Mouse (Mus musculus) midbrain, embryonic 11.5 days (tissue): Measurements from ENCODE around the gene Mphosph9. TPM values are rescaled to one million over a fixed set of nuclear protein-coding genes. Genes with fewer than 3 reads are reported as not detected.

Source experiments
- ATAC-seq: fragments of 200-750 bp; cut with Nextera tagmentation; 2 replicates; pipeline ENCODE4 v1.8.0; 2017; ENCODE audit warnings: moderate TSS enrichment, moderate library complexity; ENCODE audit not compliant: low FRiP score
- DNase-seq: peaks from one replicate; pipeline ENCODE4 v3.0.0; 2015; ENCODE audit warnings: low spot score; ENCODE audit errors: missing footprints
- H3K27ac ChIP-seq: fragments of 300-500 bp; sonication (generic); 2 replicates; pipeline ENCODE4 v1.5.1; 2014; ENCODE audit warnings: low read depth, low read length
- H3K27me3 ChIP-seq: fragments of 300-500 bp; sonication (generic); 2 replicates; pipeline ENCODE4 v1.6.1; 2014; ENCODE audit warnings: mild to moderate bottlenecking, low read length, moderate library complexity, mixed read lengths; ENCODE audit not compliant: control insufficient read depth, insufficient read depth
- H3K36me3 ChIP-seq: fragments of 300-500 bp; sonication (generic); 2 replicates; pipeline ENCODE4 v1.6.1; 2014; ENCODE audit warnings: mild to moderate bottlenecking, low read length, moderate library complexity, mixed read lengths; ENCODE audit not compliant: control insufficient read depth, insufficient read depth
- H3K4me1 ChIP-seq: fragments of 300-500 bp; sonication (generic); 2 replicates; pipeline ENCODE4 v1.6.1; 2014; ENCODE audit warnings: low read length; ENCODE audit not compliant: control insufficient read depth, insufficient read depth
- H3K4me2 ChIP-seq: fragments of 300-500 bp; sonication (generic); 2 replicates; pipeline ENCODE4 v1.6.1; 2014; ENCODE audit warnings: mild to moderate bottlenecking, moderate library complexity
- H3K4me3 ChIP-seq: fragments of 300-500 bp; sonication (generic); 2 replicates; pipeline ENCODE4 v1.5.1; 2014; ENCODE audit warnings: low read depth, low read length
- H3K9ac ChIP-seq: fragments of 300-500 bp; sonication (generic); 2 replicates; pipeline ENCODE4 v1.6.1; 2014; ENCODE audit warnings: low read length
- H3K9me3 ChIP-seq: fragments of 300-500 bp; sonication (generic); 2 replicates; pipeline ENCODE4 v1.6.1; 2016; ENCODE audit warnings: low read length; ENCODE audit not compliant: control insufficient read depth
- WGBS: fragments of 180-500 bp; shearing (Covaris S2); extraction: QIAGEN DNeasy Blood & Tissue Kit; methylation state at CpG from one replicate; pipeline ENCODE4 v1.1.7; 2014; 5-methylcytosine and 5-hydroxymethylcytosine counted together
- polyA plus RNA-seq: library from polyadenylated mRNA; unstranded; fragments of >200 nt; fragmentation: Nextera tagmentation; extraction: Ambion mirVana; gene quantifications from 2 replicates; pipeline ENCODE4 v1.2.1, GENCODE M21; 2014

The Mphosph9 gene
- polyA plus RNA-seq, 1 experiment from 2014 or later, result 12.3 TPM

DNA sequence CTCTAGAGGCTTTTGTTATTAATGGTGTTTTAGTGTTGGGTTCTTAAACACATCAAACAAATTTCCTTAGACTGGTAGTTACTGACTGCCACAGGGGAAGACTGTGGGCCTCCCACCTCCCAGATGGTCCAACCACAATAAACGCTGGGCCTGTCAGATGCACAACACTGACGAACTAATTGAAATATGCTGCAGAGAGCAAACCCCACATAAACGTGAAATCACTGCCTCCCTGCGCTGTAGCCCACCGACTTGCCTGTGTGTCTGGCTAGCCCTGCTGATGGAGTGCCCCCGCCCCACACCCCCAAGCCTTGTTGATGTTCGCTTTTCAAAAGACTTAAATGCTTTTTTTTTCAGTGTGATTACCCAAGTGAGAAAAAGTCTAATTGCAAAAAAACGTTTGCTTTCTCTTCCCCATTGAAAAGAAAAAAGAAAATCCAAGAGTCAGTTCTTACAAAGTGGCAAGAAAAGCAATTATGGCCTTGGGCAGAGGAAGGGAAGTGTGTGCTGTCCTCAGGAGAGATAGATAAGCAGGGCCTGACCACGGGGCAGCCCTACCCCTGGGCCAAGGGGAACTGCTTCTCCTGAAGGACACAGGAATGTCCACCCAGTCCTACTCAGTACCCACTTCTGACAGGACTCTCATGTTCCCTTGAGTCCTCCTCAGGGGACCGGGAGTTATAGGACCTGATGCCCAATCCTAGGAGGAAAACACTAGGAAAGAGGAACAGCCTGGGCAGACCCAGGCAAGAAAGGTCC lies 85.9 kb downstream of the Mphosph9 start:
- Histone ChIP-seq H3K27me3 (no peaks in the 10 kb centered on the region), H3K4me1 (peaks cover 10% of the 10 kb centered on the region; the same call in 1 of the 2 replicates), H3K27ac (no peak overlapping the region), H3K9me3 (no peaks in the 10 kb centered on the region), H3K36me3 (no peaks in the 10 kb centered on the region; the same call in 1 of the 2 replicates), H3K4me2 (no peak overlapping the region), H3K9ac (no peak overlapping the region), H3K4me3 (no peak overlapping the region)
- DNase-seq (no peak), ATAC-seq (no peak)
- WGBS, result 47% methylated on average over 10 of the region's 10 CpGs

DNA sequence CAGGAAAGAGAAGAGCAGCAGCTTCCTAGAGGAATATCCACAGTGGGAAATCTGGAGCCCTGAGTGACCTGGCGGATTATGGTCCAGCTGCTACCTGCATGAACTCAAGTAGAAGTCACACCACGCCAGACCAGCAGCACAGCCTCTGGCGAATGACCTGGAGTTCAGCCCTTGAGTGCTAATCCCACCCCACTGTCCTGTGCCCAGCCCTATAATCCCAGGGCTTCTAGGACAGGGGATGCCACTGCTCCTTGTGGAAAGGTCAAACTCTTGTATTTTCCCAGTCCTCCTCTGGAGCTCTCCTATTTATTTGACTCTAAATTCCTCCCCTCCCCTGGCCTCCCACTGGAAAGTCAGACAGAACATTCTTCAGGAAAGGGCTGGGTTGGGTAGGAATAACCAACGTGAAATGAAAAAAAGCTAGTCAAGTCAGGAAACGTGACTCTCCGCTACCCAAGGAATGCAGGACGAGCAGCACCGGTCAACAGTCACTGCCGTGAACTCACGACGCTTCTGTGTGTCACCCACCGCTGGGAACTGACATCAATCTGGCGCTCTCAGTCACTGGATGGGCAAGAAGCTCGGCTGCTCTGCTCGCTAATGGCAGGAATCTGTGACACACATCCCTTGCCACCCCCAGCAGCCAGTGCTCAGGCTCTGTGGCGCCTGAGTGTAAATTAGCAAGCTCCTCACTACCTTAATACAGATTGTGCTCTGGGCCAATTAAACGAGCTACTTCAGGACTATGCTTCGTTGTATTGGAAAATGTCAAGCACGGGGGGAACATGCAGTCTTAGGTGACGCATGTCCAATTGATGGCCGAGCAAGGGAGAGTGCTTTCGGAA lies 86.7 kb downstream of the Mphosph9 start:
- DNase-seq (no peak), ATAC-seq (no peak)
- Histone ChIP-seq H3K27me3 (no peaks in the 10 kb centered on the region), H3K27ac (no peak overlapping the region), H3K9ac (no peak overlapping the region), H3K4me1 (peaks cover 10% of the 10 kb centered on the region; the same call in 1 of the 2 replicates), H3K4me3 (no peak overlapping the region), H3K4me2 (no peak overlapping the region), H3K36me3 (no peaks in the 10 kb centered on the region; the same call in 1 of the 2 replicates), H3K9me3 (no peaks in the 10 kb centered on the region)
- WGBS, result 53% methylated on average over 22 of the region's 22 CpGs

DNA sequence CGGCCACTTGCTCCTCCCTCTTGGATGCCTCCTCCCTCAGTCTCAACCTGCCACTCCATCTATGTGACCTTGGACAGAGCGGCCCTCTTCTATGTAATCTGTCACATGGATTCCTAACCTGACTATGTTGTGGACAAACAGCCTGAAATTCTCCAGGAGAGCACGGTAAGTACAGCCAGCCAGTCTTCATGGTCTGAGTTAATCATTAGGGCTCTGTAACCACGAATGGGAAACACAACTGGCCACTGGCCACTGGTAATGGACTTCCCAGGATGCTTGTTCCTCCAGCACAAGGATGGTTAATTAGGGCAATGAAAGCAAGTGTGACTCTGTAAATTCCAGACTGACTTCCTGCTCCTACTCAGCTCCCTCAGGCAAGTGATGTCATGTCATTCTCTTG lies 91.6 kb downstream of the Mphosph9 start:
- WGBS, result 84% methylated on average over 4 of the region's 4 CpGs
- Histone ChIP-seq H3K4me1 (peaks cover 3% of the 10 kb centered on the region), H3K4me2 (no peak overlapping the region), H3K27me3 (no peaks in the 10 kb centered on the region), H3K9ac (no peak overlapping the region), H3K27ac (no peak overlapping the region), H3K4me3 (no peak overlapping the region), H3K9me3 (no peaks in the 10 kb centered on the region), H3K36me3 (no peaks in the 10 kb centered on the region)
- DNase-seq, result no peak
- ATAC-seq, result no peak

DNA sequence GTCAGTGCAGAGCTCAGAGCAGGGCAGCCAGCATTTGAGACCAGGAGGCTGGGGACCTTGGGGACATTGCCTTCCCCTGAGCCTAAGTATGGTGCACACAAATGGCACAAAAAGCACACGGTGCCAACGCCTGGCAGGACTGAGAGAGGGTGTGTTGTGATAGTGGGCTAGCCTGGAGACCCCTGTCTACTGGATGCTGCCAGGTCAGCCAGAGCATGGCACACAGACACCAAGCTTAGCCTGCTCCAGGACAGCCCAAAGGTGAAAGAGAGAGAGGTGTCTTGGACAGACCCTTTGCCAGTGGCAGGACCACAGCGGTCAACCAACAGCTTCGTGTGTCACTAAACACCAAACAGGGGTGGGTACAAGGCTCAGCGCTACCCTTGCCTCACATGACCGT lies 93.0 kb downstream of the Mphosph9 start:
- no peak overlapping the region for H3K4me2 ChIP-seq
- no peak overlapping the region for H3K27ac ChIP-seq
- no peak for DNase-seq
- ATAC-seq, result no peak
- no peaks in the 10 kb centered on the region for H3K9me3 ChIP-seq
- H3K4me1 ChIP-seq, result no peaks in the 10 kb centered on the region; the same call in 1 of the 2 replicates
- H3K4me3 ChIP-seq, result no peak overlapping the region
- H3K9ac ChIP-seq, result no peak overlapping the region
- H3K36me3 ChIP-seq, result no peaks in the 10 kb centered on the region
- H3K27me3 ChIP-seq, result no peaks in the 10 kb centered on the region
- WGBS, result 87% methylated on average over 6 of the region's 6 CpGs

DNA sequence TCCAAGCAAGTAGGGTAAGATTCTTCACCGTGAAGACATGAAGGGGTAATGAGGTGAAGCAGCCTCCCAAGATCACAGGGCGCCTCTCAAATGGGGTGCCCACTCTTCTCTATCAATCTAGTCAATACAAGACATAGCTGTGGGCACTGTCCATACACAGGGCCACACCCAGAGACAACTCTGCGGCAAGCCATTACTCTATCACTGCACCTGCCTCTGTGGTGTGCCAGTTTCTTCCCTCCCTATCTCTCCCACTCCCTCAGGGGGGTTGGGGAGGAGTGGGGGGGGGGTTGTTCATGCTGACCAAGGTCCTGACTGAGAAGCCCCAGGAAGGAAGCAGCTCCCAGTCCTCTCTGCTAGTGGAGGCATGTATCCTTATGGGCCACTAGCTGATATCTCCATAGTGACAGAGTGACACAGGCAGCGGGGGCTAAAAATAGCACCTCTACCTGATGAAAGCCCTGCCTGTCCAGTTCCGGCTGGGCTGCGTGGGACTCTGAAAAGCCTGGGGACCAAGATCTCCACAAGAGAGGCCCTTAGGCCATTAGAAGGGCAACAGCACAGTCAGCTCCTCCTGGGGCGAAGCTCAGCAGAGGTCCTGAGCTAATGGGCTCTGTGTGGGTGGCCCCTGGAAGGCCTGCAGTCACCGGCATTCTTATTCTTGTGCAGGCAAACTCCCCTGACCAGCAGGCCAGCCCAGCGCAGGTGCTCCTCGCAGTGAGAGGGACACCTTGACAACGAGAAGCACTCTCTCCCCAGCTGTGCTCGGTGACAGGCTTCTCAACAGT lies 93.7 kb downstream of the Mphosph9 start:
- no peaks in the 10 kb centered on the region for H3K9me3 ChIP-seq

DNA sequence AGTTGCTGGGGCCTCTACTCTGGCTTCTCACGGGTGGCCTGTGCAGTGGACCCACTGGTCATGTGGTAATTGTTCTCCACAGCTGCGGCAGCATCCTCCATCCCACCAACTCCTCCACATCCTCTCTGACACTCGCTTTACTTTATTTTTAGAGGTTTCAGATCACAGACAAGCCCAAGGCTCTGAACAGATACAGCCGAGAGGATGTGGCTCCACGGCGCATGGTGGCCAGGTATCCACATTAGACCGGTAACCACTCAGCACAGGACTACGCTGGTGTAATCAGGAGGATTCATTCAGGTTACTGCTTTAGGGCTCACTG lies 94.7 kb downstream of the Mphosph9 start:
- Histone ChIP-seq H3K27ac (no peak overlapping the region), H3K4me1 (no peaks in the 10 kb centered on the region; the same call in 1 of the 2 replicates), H3K4me2 (no peak overlapping the region), H3K36me3 (no peaks in the 10 kb centered on the region), H3K9ac (no peak overlapping the region), H3K9me3 (no peaks in the 10 kb centered on the region), H3K27me3 (no peaks in the 10 kb centered on the region), H3K4me3 (no peak overlapping the region)
- DNase-seq (no peak), ATAC-seq (no peak)
- 86% methylated on average over 8 of the region's 8 CpGs for WGBS

More for the DNA sequence above, 93.7 kb downstream of the Mphosph9 start:
- H3K4me1 ChIP-seq, result no peaks in the 10 kb centered on the region; the same call in 1 of the 2 replicates
- H3K4me3 ChIP-seq, result no peak overlapping the region
- DNase-seq (no peak), ATAC-seq (no peak)
- H3K9ac ChIP-seq, result no peak overlapping the region
- no peaks in the 10 kb centered on the region for H3K27me3 ChIP-seq
- H3K4me2 ChIP-seq, result no peak overlapping the region
- no peak overlapping the region for H3K27ac ChIP-seq
- 72% methylated on average over 12 of the region's 12 CpGs for WGBS
- H3K36me3 ChIP-seq, result no peaks in the 10 kb centered on the region

DNA sequence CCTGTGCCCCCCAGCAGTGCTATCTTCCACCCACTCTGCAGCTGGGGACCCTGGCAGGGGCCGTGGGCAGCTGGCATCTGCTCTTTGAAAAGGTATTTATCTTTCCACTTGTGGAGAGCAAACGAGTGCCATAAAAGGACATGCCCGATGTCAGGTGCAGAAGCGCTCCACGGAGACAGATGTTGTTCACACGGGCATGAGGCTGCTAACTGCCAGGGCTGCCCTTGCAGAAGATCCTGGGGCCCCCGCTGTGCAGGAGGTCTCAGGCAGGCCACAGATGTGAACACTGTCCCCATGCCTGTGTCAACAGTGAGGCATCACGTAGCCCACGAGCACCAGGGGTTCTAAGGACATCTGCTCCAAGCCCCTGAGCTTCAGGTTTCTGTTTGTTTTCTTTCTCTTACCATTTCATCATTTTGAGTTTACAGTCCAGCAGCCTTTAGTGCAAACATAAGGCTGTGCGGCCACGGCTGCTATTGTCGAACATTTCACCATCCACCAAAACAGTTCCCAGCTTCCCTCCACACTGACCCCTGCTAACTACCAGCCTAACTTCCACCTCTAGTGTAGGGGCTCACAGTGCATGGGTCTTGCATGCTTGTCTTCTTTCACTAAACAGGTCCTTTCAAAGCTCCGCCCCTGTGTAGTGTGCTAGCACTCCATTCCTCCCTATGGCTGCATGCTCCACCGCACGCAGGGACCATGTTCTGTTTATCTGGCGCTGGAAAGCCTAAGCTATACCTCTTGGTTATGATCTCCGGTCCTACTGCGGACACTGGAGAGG lies 95.2 kb downstream of the Mphosph9 start:
- no peak overlapping the region for H3K27ac ChIP-seq
- no peak overlapping the region for H3K4me3 ChIP-seq
- DNase-seq (no peak), ATAC-seq (no peak)
- H3K36me3 ChIP-seq, result no peaks in the 10 kb centered on the region
- no peaks in the 10 kb centered on the region for H3K27me3 ChIP-seq
- H3K9ac ChIP-seq, result no peak overlapping the region
- no peaks in the 10 kb centered on the region; the same call in 1 of the 2 replicates for H3K4me1 ChIP-seq
- H3K4me2 ChIP-seq, result no peak overlapping the region
- no peaks in the 10 kb centered on the region for H3K9me3 ChIP-seq
- WGBS, result 76% methylated on average over 18 of the region's 18 CpGs

DNA sequence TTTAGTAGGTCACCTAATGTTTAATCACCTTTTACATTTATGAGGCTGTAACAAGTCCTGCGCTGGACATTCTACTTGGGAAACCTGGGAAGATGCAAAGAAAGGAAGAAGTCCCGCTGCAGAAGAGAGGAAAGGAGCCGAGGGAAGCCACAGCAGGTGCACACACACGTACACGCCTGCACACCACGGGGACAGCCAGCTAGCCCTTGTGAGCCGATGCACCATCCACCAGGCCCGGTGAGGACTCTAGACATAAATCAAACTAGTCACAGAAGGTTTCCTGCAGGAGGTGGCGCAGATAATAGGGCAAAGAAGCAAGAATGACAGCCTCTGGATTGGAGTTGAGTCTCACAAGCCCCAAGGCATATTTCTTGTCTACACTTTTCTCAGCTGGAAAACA lies 97.3 kb downstream of the Mphosph9 start:
- ATAC-seq (no peak), DNase-seq (no peak)
- no peak overlapping the region for H3K4me2 ChIP-seq
- no peaks in the 10 kb centered on the region for H3K27me3 ChIP-seq
- H3K27ac ChIP-seq, result no peak overlapping the region
- H3K9me3 ChIP-seq, result no peaks in the 10 kb centered on the region
- no peak overlapping the region for H3K4me3 ChIP-seq
- no peaks in the 10 kb centered on the region for H3K36me3 ChIP-seq
- no peak overlapping the region for H3K9ac ChIP-seq
- 89% methylated on average over 9 of the region's 9 CpGs for WGBS
- H3K4me1 ChIP-seq, result peaks cover 3% of the 10 kb centered on the region
